Comparison of ENCODE assay signal across 9 mouse cellular contexts in the genomic region with DNA sequence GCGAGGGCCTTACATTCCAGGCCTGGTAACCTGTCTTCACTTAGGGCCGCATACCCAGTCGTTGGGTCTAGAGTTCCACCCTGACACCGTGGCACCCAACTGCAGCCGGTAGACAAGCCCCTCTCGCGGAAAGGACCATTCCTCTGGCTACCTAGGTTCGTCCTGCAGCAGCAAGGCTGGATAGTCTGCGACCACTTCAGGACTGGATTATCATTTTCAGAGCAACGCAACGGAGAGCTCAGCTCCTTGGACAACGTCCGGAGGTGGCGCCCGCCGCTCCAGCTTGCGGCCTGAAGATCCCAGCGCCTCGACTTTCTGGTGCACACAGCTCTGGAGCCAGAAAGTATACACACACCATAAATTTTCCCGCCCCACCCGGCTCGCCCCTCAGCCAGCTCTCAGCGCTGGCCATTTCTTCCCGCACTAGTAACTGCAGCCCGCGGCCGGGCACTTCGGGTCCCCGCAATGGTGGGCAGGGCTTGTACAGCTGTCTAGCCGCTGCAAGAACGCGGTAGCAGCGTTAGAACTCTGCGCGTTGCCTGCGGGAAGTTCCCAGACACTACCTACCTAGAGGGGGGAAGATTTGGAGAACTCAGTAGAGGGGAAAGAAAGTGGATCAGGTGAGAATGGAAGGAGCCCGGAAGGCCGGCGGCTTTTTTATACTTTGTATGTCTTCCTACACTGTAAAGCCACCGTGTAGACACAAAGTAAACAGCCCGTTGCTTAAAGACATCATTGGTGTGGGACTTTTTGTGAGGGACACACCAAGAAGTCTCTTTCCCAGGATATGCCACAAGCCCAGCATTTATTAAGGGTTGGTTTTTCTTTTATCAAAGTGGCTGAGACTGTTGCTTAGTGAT. TPM values are rescaled to one million over a fixed set of nuclear protein-coding genes. Genes with fewer than 3 reads are reported as not detected.
DNase-seq lines count a peak whose midpoint lies in the region; ATAC-seq and TF ChIP-seq lines count a peak whose summit lies in the region.
"Had no signal": no experiment of that assay in that cellular context is flagged by ENCODE, and none has a peak within 500 bp of the region (broad histone marks: within the 10 kb centered on the region; RNA-seq: fewer than 3 reads in every experiment).

No protein-coding gene starts in this region.

- WGBS in forebrain, embryonic 10.5 days = under 1% methylated on average over 41 of the region's 41 CpGs
- 2% methylated on average over 41 of the region's 41 CpGs for WGBS in forebrain, postnatal 0 days
- 6% methylated on average over 41 of the region's 41 CpGs for WGBS in lung, postnatal 0 days
- 2% methylated on average over 41 of the region's 41 CpGs for WGBS in liver, embryonic 12.5 days (ENCODE audit: insufficient replicate concordance)
- WGBS in stomach, embryonic 15.5 days = 3% methylated on average over 41 of the region's 41 CpGs

- no peak for TF ChIP-seq EP300 in lung, postnatal 0 days (IDR thresholded peaks at IDR 0.05)

- peak; percentile 50 for DNase-seq in forebrain, embryonic 10.5 days (ENCODE audit: extremely low spot score, low spot score)
- no peak for DNase-seq in forebrain, postnatal 0 days
- no peak for DNase-seq in lung, postnatal 0 days (ENCODE audit: low spot score)
- no peak for DNase-seq in lung, postnatal 25 days (ENCODE audit: low spot score)
- no peak for DNase-seq in layer of hippocampus, adult 8-10 months (ENCODE audit: low spot score in 2 of 2)
- no peak for DNase-seq in adrenal gland, postnatal 14 days
- DNase-seq: thymus, postnatal 36 days had no signal

- no peak for TF ChIP-seq CTCF in forebrain, postnatal 0 days (IDR thresholded peaks at IDR 0.05; ENCODE audit: low read depth)
- TF ChIP-seq CTCF in lung, postnatal 0 days (IDR thresholded peaks at IDR 0.05) = 0 out of 2 replicates have a peak, but pooled peaks have one; percentile 19

- no peak overlapping the region for H3K9ac ChIP-seq in forebrain, postnatal 0 days
- H3K9ac ChIP-seq in lung, postnatal 0 days (replicated peaks; ENCODE audit: low read depth) = no peak overlapping the region
- no peak overlapping the region for H3K9ac ChIP-seq in liver, embryonic 12.5 days
- H3K9ac ChIP-seq in stomach, embryonic 15.5 days = no peak overlapping the region

- H3K4me2 ChIP-seq in forebrain, postnatal 0 days (ENCODE audit: low read depth) = no peak overlapping the region
- peak overlapping the region; percentile 47 for H3K4me2 ChIP-seq in lung, postnatal 0 days (replicated peaks; ENCODE audit: low read depth, low read length)
- peak overlapping the region; percentile 45 for H3K4me2 ChIP-seq in liver, embryonic 12.5 days
- H3K4me2 ChIP-seq in stomach, embryonic 15.5 days = peak overlapping the region; percentile 43

- H3K4me3 ChIP-seq in forebrain, embryonic 10.5 days = peak overlapping the region; percentile 20; the same call in 1 of the 2 replicates
- H3K4me3 ChIP-seq in forebrain, postnatal 0 days (ENCODE audit: low read depth, low read length) = no peak overlapping the region
- peak overlapping the region; percentile 25; the same call in 1 of the 2 replicates for H3K4me3 ChIP-seq in lung, postnatal 0 days (ENCODE audit: low read depth, low read length)
- peak overlapping the region; percentile 14; the same call in 1 of the 2 replicates for H3K4me3 ChIP-seq in liver, embryonic 12.5 days
- peak overlapping the region; percentile 7; the same call in 1 of the 2 replicates for H3K4me3 ChIP-seq in stomach, embryonic 15.5 days (replicated peaks)

- H3K9me3 ChIP-seq in forebrain, embryonic 10.5 days = no peaks in the 10 kb centered on the region
- no peaks in the 10 kb centered on the region for H3K9me3 ChIP-seq in forebrain, postnatal 0 days (ENCODE audit: low read length)
- H3K9me3 ChIP-seq in lung, postnatal 0 days (ENCODE audit: low read length) = no peaks in the 10 kb centered on the region
- no peaks in the 10 kb centered on the region for H3K9me3 ChIP-seq in liver, embryonic 12.5 days (replicated peaks)
- no peaks in the 10 kb centered on the region for H3K9me3 ChIP-seq in stomach, embryonic 15.5 days

- H3K27me3 ChIP-seq in forebrain, embryonic 10.5 days (ENCODE audit: poor library complexity, severe bottlenecking) = peaks cover 100% of the 10 kb centered on the region
- peaks cover 88% of the 10 kb centered on the region for H3K27me3 ChIP-seq in forebrain, postnatal 0 days (ENCODE audit: insufficient read depth, low read length)
- peaks cover 77% of the 10 kb centered on the region for H3K27me3 ChIP-seq in lung, postnatal 0 days (replicated peaks; ENCODE audit: insufficient read depth, low read length)
- peaks cover 99% of the 10 kb centered on the region for H3K27me3 ChIP-seq in liver, embryonic 12.5 days (replicated peaks)
- peaks cover 86% of the 10 kb centered on the region for H3K27me3 ChIP-seq in stomach, embryonic 15.5 days (replicated peaks)

- no peak overlapping the region for H3K27ac ChIP-seq in forebrain, embryonic 10.5 days
- no peak overlapping the region for H3K27ac ChIP-seq in forebrain, postnatal 0 days (ENCODE audit: low read depth, low read length)
- H3K27ac ChIP-seq in lung, postnatal 0 days (ENCODE audit: low read length) = no peak overlapping the region
- no peak overlapping the region for H3K27ac ChIP-seq in liver, embryonic 12.5 days
- H3K27ac ChIP-seq in stomach, embryonic 15.5 days = no peak overlapping the region

- H3K4me1 ChIP-seq in forebrain, embryonic 10.5 days = peaks cover 22% of the 10 kb centered on the region
- no peaks in the 10 kb centered on the region for H3K4me1 ChIP-seq in forebrain, postnatal 0 days (ENCODE audit: insufficient read depth)
- H3K4me1 ChIP-seq in lung, postnatal 0 days (ENCODE audit: insufficient read depth, low read depth, low read length) = 0 out of 2 replicates have a peak, but pooled peaks cover 6% of the 10 kb centered on the region
- H3K4me1 ChIP-seq in liver, embryonic 12.5 days = no peaks in the 10 kb centered on the region
- H3K4me1 ChIP-seq in stomach, embryonic 15.5 days = no peaks in the 10 kb centered on the region

- ATAC-seq in forebrain, postnatal 0 days = no peak
- no peak for ATAC-seq in lung, postnatal 0 days
- ATAC-seq in liver, embryonic 12.5 days = no peak
- ATAC-seq in stomach, embryonic 15.5 days (ENCODE audit: insufficient read depth, low FRiP score, low read depth) = no peak

- H3K36me3 ChIP-seq in forebrain, embryonic 10.5 days (replicated peaks) = no peaks in the 10 kb centered on the region
- no peaks in the 10 kb centered on the region for H3K36me3 ChIP-seq in forebrain, postnatal 0 days (ENCODE audit: insufficient read depth)
- H3K36me3 ChIP-seq in lung, postnatal 0 days (ENCODE audit: insufficient read depth, low read length) = no peaks in the 10 kb centered on the region
- no peaks in the 10 kb centered on the region for H3K36me3 ChIP-seq in liver, embryonic 12.5 days
- no peaks in the 10 kb centered on the region for H3K36me3 ChIP-seq in stomach, embryonic 15.5 days

RNA-seq across cellular contexts. Expression of a gene that starts 13.9 kb away (rescaled TPM):
- 3.2 and 3.3 TPM in 2 replicates for polyA plus RNA-seq in forebrain, embryonic 10.5 days (2016; fragmentation: Nextera tagmentation; extraction: Ambion mirVana)
- 1.2 and 2.8 TPM in 2 replicates for total RNA-seq in forebrain, postnatal 0 days (2014; rRNA removed)
- 1.6 and 2.4 TPM in 2 replicates for polyA plus RNA-seq in forebrain, postnatal 0 days (2015; fragmentation: Nextera tagmentation; extraction: Ambion mirVana)
- polyA plus RNA-seq in lung, postnatal 0 days (2015; fragmentation: Nextera tagmentation; extraction: Ambion mirVana) = 34.2 and 63.1 TPM in 2 replicates
- 26.5 and 31.2 TPM in 2 replicates for polyA plus RNA-seq in liver, embryonic 12.5 days (2016; fragmentation: Nextera tagmentation; extraction: Ambion mirVana)
- polyA plus RNA-seq in stomach, embryonic 15.5 days (2015; fragmentation: Nextera tagmentation; extraction: Ambion mirVana) = 23.2 and 23.4 TPM in 2 replicates
- total RNA-seq in layer of hippocampus, adult 8-10 months (2022) = 1 to 10 TPM in 2 of 4 experiments, under 1 TPM in 2; 0.76 to 4.5 (median 1.9) TPM
- 35.5 and 39.5 TPM in 2 replicates for total RNA-seq in adrenal gland, postnatal 14 days (2021)
